Mouse (Mus musculus) erythroblast, embryonic 14.5 days (primary cell): ENCODE measurements at regions not wholly inside any gene's neighbourhood (a gene's known extent, or its start where the extent isn't known, plus 50 kb on each side); places are given as distances from the start of the nearest gene placed in this dataset.

Experiments
- GATA1 ChIP-seq: IDR thresholded peaks from 2 replicates; pipeline ENCODE4 v1.6.1; 2012; ENCODE audit warnings: low read length, inconsistent platforms, mixed read lengths
- TAL1 ChIP-seq: IDR thresholded peaks from 3 replicates; pipeline ENCODE4 v1.6.1; 2012; ENCODE audit warnings: low read length, inconsistent platforms, mixed read lengths

DNA sequence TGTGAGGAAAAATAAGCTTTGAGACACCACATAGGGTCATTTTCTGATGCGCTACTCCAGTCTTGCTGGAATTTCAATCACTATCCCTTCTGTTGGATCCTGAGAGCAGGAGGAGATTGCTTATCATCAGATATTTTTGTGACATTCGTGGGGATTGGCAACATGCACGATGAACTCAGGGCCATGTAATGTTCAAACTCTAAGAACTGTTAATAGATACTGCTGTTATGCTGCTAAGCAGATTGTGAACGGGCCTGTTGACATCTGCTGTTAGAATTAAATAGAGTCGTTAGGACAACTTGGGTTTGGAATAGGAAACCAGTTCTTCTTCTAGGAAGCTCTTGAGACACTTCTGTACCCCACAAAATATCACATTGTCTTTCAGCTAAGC is 876.9 kb downstream of the Epha4 start:
- TF ChIP-seq TAL1 (no peak), GATA1 (no peak)
